Mouse (Mus musculus): Measurements from ENCODE around the gene Ugt1a1.

Ugt1a1 gene

GRCm38 (mm10) chr1:88235046-88235893 is 23.5 kb downstream of the Ugt1a1 start:
- DNase-seq = no peak

GRCm38 (mm10) chr1:88235894-88236415 is 24.2 kb downstream of the Ugt1a1 start:
- DNase-seq = no peak

- no peak for DNase-seq
Measured at GRCm38 (mm10) chr1:88237311-88237710, 25.6 kb downstream of the Ugt1a1 start.

GRCm38 (mm10) chr1:88238771-88239170 is 27.0 kb downstream of the Ugt1a1 start:
- DNase-seq = no peak

- DNase-seq = no peak
Measured at GRCm38 (mm10) chr1:88240072-88240471, 28.3 kb downstream of the Ugt1a1 start.

GRCm38 (mm10) chr1:88240579-88240978 is 28.8 kb downstream of the Ugt1a1 start:
- DNase-seq = no peak

- DNase-seq = no peak
Measured at GRCm38 (mm10) chr1:88243861-88244260, 32.1 kb downstream of the Ugt1a1 start.

GRCm38 (mm10) chr1:88245881-88246280 is 34.1 kb downstream of the Ugt1a1 start:
- DNase-seq = no peak

GRCm38 (mm10) chr1:88246386-88246785 is 34.6 kb downstream of the Ugt1a1 start:
- no peak for DNase-seq

- DNase-seq = no peak
Measured at GRCm38 (mm10) chr1:88247660-88248059, 35.9 kb downstream of the Ugt1a1 start.

GRCm38 (mm10) chr1:88248658-88249057 is 36.9 kb downstream of the Ugt1a1 start:
- no peak for DNase-seq

GRCm38 (mm10) chr1:88249596-88249995 is 37.8 kb downstream of the Ugt1a1 start:
- no peak for DNase-seq

- no peak for DNase-seq
Measured at GRCm38 (mm10) chr1:88250023-88250422, 38.3 kb downstream of the Ugt1a1 start.

GRCm38 (mm10) chr1:88253106-88253505 is 41.3 kb downstream of the Ugt1a1 start:
- DNase-seq = no peak

GRCm38 (mm10) chr1:88253540-88253939 is 41.8 kb downstream of the Ugt1a1 start:
- no peak for DNase-seq

GRCm38 (mm10) chr1:88254793-88255465 is 43.2 kb downstream of the Ugt1a1 start:
- no peak for DNase-seq

GRCm38 (mm10) chr1:88255466-88255857 is 43.7 kb downstream of the Ugt1a1 start:
- DNase-seq = no peak

GRCm38 (mm10) chr1:88255989-88256754 is 44.4 kb downstream of the Ugt1a1 start:
- no peak for DNase-seq

- no peak for DNase-seq
Measured at GRCm38 (mm10) chr1:88256886-88257663, 45.3 kb downstream of the Ugt1a1 start.

GRCm38 (mm10) chr1:88257681-88258080 is 45.9 kb downstream of the Ugt1a1 start:
- DNase-seq = no peak

- no peak for DNase-seq
Measured at GRCm38 (mm10) chr1:88258361-88258760, 46.6 kb downstream of the Ugt1a1 start.

- no peak for DNase-seq
Measured at GRCm38 (mm10) chr1:88258881-88259642, 47.3 kb downstream of the Ugt1a1 start.

Measured in layer of hippocampus, adult 9-11 months (tissue).